Mouse (Mus musculus) spleen, adult 2 months (tissue): ENCODE measurements at regions not wholly inside any gene's neighbourhood (a gene's known extent, or its start where the extent isn't known, plus 50 kb on each side); places are given as distances from the start of the nearest gene placed in this dataset.
"Not testable (repeated sequence)": the region's sequence is repeated elsewhere in the genome, so short reads cannot be mapped to it uniquely, and the experiment has no call there.

Experiments
- DNase-seq, 2 experiments: peaks; one replicate each; pipeline versions ENCODE4 v3.0.0 to v3.0.0-alpha.2; 2012 to 2021; ENCODE audit warnings: low spot score in 2 of 2, low read depth in 1 of 2
- H3K27ac ChIP-seq: fragments of 200-500 bp; 2 replicates; pipeline ENCODE4 v1.5.1; 2012; ENCODE audit warnings: low read length, inconsistent platforms; ENCODE audit not compliant: insufficient read depth
- H3K27me3 ChIP-seq: fragments of 200-500 bp; 2 replicates; pipeline ENCODE4 v1.6.1; 2012; ENCODE audit warnings: mild to moderate bottlenecking, moderate library complexity, low read length, inconsistent platforms; ENCODE audit not compliant: control insufficient read depth, insufficient read depth
- H3K36me3 ChIP-seq: fragments of 200-500 bp; 2 replicates; pipeline ENCODE4 v1.6.1; 2012; ENCODE audit warnings: mild to moderate bottlenecking, low read length, inconsistent platforms; ENCODE audit not compliant: control insufficient read depth, insufficient read depth
- H3K4me1 ChIP-seq: fragments of 200-500 bp; 2 replicates; pipeline ENCODE4 v1.6.1; 2011; ENCODE audit warnings: inconsistent platforms; ENCODE audit not compliant: control insufficient read depth, insufficient read depth, insufficient read length
- H3K4me3 ChIP-seq: fragments of 200-500 bp; 2 replicates; pipeline ENCODE4 v1.5.1; 2011; ENCODE audit warnings: mild to moderate bottlenecking, inconsistent platforms; ENCODE audit not compliant: insufficient read depth, insufficient read length; ENCODE audit errors: extremely low read depth
- CTCF ChIP-seq: fragments of 200-500 bp; IDR thresholded peaks from 2 replicates; pipeline ENCODE4 v1.5.1; 2011; ENCODE audit warnings: mild to moderate bottlenecking, inconsistent platforms; ENCODE audit not compliant: insufficient read depth, insufficient read length, insufficient replicate concordance; ENCODE audit errors: extremely low read depth
- POLR2A ChIP-seq: fragments of 200-500 bp; IDR thresholded peaks from 2 replicates; pipeline ENCODE4 v1.6.1; 2011; ENCODE audit warnings: low read depth, low read length, inconsistent platforms
- WGBS: fragments of 180-500 bp; shearing (Covaris S2); methylation state at CpG from one replicate; pipeline ENCODE4 v1.1.7; 2018; 5-methylcytosine and 5-hydroxymethylcytosine counted together

- WGBS, result 92% methylated on average over 6 of the region's 6 CpGs
- no peak overlapping the region for H3K27ac ChIP-seq
- no peaks in the 10 kb centered on the region for H3K4me1 ChIP-seq
- no peaks in the 10 kb centered on the region for H3K27me3 ChIP-seq
- no peak overlapping the region for H3K4me3 ChIP-seq
- TF ChIP-seq POLR2A, result no peak
- TF ChIP-seq CTCF, result no peak
- no peaks in the 10 kb centered on the region for H3K36me3 ChIP-seq
- DNase-seq, result no peak
Observed at GRCm38 (mm10) chr15:5946650-5947049, 352.9 kb upstream of the Dab2 start.

- H3K36me3 ChIP-seq, result no peaks in the 10 kb centered on the region
- no peaks in the 10 kb centered on the region; the same call in 1 of the 2 replicates for H3K4me1 ChIP-seq
- TF ChIP-seq POLR2A, result no peak
- TF ChIP-seq CTCF, result no peak
- H3K27me3 ChIP-seq, result no peaks in the 10 kb centered on the region
- no peak overlapping the region for H3K4me3 ChIP-seq
- DNase-seq, result no peak
- 53% methylated on average over 3 of the region's 3 CpGs for WGBS
- H3K27ac ChIP-seq, result no peak overlapping the region
Observed at GRCm38 (mm10) chr15:5950919-5951318, 348.7 kb upstream of the Dab2 start.

GRCm38 (mm10) chr15:5951661-5952060 lies 347.9 kb upstream of the Dab2 start:
- not testable (repeated sequence) for H3K4me1 ChIP-seq, H3K27ac ChIP-seq
- WGBS, result 87% methylated on average over 2 of the region's 2 CpGs

GRCm38 (mm10) chr15:5953106-5953505 lies 346.5 kb upstream of the Dab2 start:
- H3K4me1 ChIP-seq, result no peaks in the 10 kb centered on the region; the same call in 1 of the 2 replicates
- H3K36me3 ChIP-seq, result no peaks in the 10 kb centered on the region
- no peak overlapping the region for H3K27ac ChIP-seq
- no peak for DNase-seq
- H3K27me3 ChIP-seq, result no peaks in the 10 kb centered on the region
- H3K4me3 ChIP-seq, result no peak overlapping the region
- no peak for TF ChIP-seq POLR2A
- TF ChIP-seq CTCF, result no peak

More at GRCm38 (mm10) chr15:5951661-5952060, 347.9 kb upstream of the Dab2 start:
- not testable (repeated sequence) for H3K27me3 ChIP-seq, H3K4me3 ChIP-seq, H3K36me3 ChIP-seq, DNase-seq

GRCm38 (mm10) chr15:5991351-5992065 lies 308.1 kb upstream of the Dab2 start:
- Histone ChIP-seq H3K4me3 (no peak overlapping the region), H3K27me3 (no peaks in the 10 kb centered on the region), H3K4me1 (no peaks in the 10 kb centered on the region), H3K27ac (no peak overlapping the region), H3K36me3 (no peaks in the 10 kb centered on the region)
- 81% methylated on average over 5 of the region's 5 CpGs for WGBS
- no peak for DNase-seq
- TF ChIP-seq CTCF (no peak), POLR2A (no peak)

- not testable (repeated sequence) for H3K4me3 ChIP-seq, DNase-seq, H3K36me3 ChIP-seq, H3K4me1 ChIP-seq, H3K27me3 ChIP-seq, H3K27ac ChIP-seq
- 92% methylated on average over 1 of the region's 1 CpGs for WGBS
Observed at GRCm38 (mm10) chr15:5992146-5992545, 307.4 kb upstream of the Dab2 start.

- H3K27ac ChIP-seq, result no peak overlapping the region
- no peak for DNase-seq
- no peaks in the 10 kb centered on the region for H3K27me3 ChIP-seq
- no peaks in the 10 kb centered on the region for H3K36me3 ChIP-seq
- TF ChIP-seq POLR2A, result no peak
- TF ChIP-seq CTCF, result no peak
- no peak overlapping the region for H3K4me3 ChIP-seq
- no peaks in the 10 kb centered on the region for H3K4me1 ChIP-seq
- 87% methylated on average over 1 of the region's 1 CpGs for WGBS
Observed at GRCm38 (mm10) chr15:6000816-6001215, 298.8 kb upstream of the Dab2 start.
